Mouse (Mus musculus) heart, embryonic 15.5 days (tissue): ENCODE results near the gene Uck2. TPM values are rescaled to one million over a fixed set of nuclear protein-coding genes. Genes with fewer than 3 reads are reported as not detected.
A peak's percentile ranks its signal among the peaks of the same experiment; 100 is the strongest.

Source experiments
- ATAC-seq: fragments of 200-750 bp; cut with Nextera tagmentation; replicated peaks from 2 replicates; pipeline ENCODE4 v1.8.0; 2017; ENCODE audit warnings: low read depth, moderate TSS enrichment; ENCODE audit not compliant: insufficient number of reproducible peaks, insufficient read depth, low FRiP score
- H3K27ac ChIP-seq: fragments of 300-500 bp; sonication (generic); 2 replicates; pipeline ENCODE4 v1.5.1; 2015; ENCODE audit warnings: mild to moderate bottlenecking, inconsistent platforms
- H3K27me3 ChIP-seq: fragments of 300-500 bp; sonication (generic); 2 replicates; pipeline ENCODE4 v1.6.1; 2015; ENCODE audit warnings: inconsistent platforms
- H3K36me3 ChIP-seq: fragments of 300-500 bp; sonication (generic); 2 replicates; pipeline ENCODE4 v1.6.1; 2015; ENCODE audit warnings: mild to moderate bottlenecking, inconsistent platforms
- H3K4me1 ChIP-seq: fragments of 300-500 bp; sonication (generic); replicated peaks from 2 replicates; pipeline ENCODE4 v1.6.1; 2015; ENCODE audit warnings: inconsistent platforms
- H3K4me2 ChIP-seq: fragments of 300-500 bp; sonication (generic); 2 replicates; pipeline ENCODE4 v1.6.1; 2015; ENCODE audit warnings: inconsistent platforms, mild to moderate bottlenecking, moderate library complexity
- H3K4me3 ChIP-seq: fragments of 300-500 bp; sonication (generic); 2 replicates; pipeline ENCODE4 v1.5.1; 2015; ENCODE audit warnings: mild to moderate bottlenecking, inconsistent platforms
- H3K9ac ChIP-seq: fragments of 300-500 bp; sonication (generic); 2 replicates; pipeline ENCODE4 v1.6.1; 2015; ENCODE audit warnings: mild to moderate bottlenecking, inconsistent platforms
- H3K9me3 ChIP-seq: fragments of 300-500 bp; sonication (generic); replicated peaks from 2 replicates; pipeline ENCODE4 v1.6.1; 2016; ENCODE audit warnings: inconsistent platforms
- WGBS: fragments of 180-500 bp; shearing (Covaris S2); methylation state at CpG from one replicate; pipeline ENCODE4 v1.1.7; 2015; ENCODE audit warnings: mixed read lengths; 5-methylcytosine and 5-hydroxymethylcytosine counted together
- polyA plus RNA-seq: library from polyadenylated mRNA; unstranded; fragments of >200 nt; fragmentation: Nextera tagmentation; extraction: Ambion mirVana; gene quantifications from 2 replicates; pipeline ENCODE4 v1.2.1, GENCODE M21; 2015

The Uck2 gene
- polyA plus RNA-seq, 1 experiment from 2014 or later, result 42.3 TPM

DNA sequence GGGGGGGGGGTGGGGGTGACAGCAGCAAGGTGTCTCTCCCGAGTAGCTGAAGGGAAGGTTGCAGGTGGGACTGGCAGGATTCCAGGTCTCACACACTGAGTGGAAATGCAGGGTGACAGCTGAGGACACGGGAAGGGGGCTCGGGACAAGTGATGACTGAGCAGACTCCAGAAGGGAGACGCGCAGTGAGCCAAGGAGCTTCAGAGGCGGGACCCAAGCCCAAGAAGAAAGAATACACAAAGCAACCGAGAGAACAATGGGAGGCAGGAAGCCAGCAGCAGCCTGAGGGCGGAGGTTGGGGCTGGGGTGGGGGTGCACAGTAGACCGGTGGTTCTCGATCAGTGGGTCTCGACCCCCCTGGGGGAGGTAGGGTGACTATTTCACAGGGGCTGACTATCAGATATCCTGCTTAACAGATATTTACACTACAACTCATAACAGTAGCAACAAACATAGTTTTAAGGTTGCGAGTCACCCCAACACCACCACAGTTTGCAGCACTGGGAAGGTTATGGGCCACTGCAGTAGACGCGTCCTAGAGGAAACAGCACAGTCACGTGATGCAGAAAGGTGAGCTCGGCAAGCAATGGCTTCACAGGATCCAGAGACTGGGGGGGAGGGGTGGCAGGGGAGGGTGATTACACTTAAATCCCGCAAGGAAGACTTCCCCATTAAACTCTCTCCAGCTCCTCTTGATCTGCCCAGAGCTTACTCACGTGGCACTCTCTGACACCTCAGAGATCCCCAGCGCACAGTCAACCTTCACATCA is 14.6 kb downstream of the Uck2 start:
- peak; percentile 44 for ATAC-seq
- WGBS, result 13% methylated on average over 19 of the region's 19 CpGs
- Histone ChIP-seq H3K4me1 (peaks cover 61% of the 10 kb centered on the region), H3K9ac (0 out of 2 replicates have a peak overlapping the region, but pooled peaks have one; percentile 25), H3K36me3 (no peaks in the 10 kb centered on the region), H3K4me2 (peak overlapping the region; percentile 68), H3K27ac (peak overlapping the region; percentile 96), H3K27me3 (no peaks in the 10 kb centered on the region), H3K4me3 (peak overlapping the region; percentile 31), H3K9me3 (no peaks in the 10 kb centered on the region)

DNA sequence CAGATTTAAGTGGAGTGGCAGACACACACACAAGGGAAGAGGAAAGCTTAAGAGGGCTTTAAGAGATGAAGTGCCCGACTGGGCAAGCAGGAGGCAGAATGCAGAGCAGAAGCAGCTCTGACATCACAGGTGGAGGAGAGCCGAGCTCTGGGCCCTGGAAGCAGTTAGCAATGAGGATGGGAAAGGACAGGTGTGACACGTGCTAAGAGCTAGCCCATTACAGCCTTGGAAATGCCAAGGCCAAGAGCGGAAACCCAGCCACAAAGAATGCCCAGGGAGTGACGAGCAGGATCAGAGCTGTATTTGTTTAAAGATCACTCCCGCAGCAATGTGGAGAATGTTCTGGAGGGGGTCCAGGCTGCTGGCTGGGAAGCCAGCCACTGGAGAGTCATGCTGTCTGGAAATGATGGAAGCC is 15.3 kb downstream of the Uck2 start:
- Histone ChIP-seq H3K27me3 (no peaks in the 10 kb centered on the region), H3K4me2 (peak overlapping the region; percentile 68), H3K4me1 (peaks cover 66% of the 10 kb centered on the region), H3K9me3 (no peaks in the 10 kb centered on the region), H3K4me3 (peak overlapping the region; percentile 31), H3K27ac (peak overlapping the region; percentile 96), H3K36me3 (no peaks in the 10 kb centered on the region), H3K9ac (peak overlapping the region; percentile 20; the same call in 1 of the 2 replicates)
- 6% methylated on average over 6 of the region's 6 CpGs for WGBS
- ATAC-seq, result peak; percentile 76

GRCm38 (mm10) chr1:167269350-167269811 is 15.7 kb downstream of the Uck2 start:
- H3K27me3 ChIP-seq, result no peaks in the 10 kb centered on the region
- no peaks in the 10 kb centered on the region for H3K36me3 ChIP-seq
- H3K4me2 ChIP-seq, result peak overlapping the region; percentile 68
- peak overlapping the region; percentile 31 for H3K4me3 ChIP-seq
- peaks cover 63% of the 10 kb centered on the region for H3K4me1 ChIP-seq
- peak overlapping the region; percentile 20; the same call in 1 of the 2 replicates for H3K9ac ChIP-seq
- whole genome bisulfite sequencing, result 14% methylated on average over 14 of the region's 14 CpGs
- H3K9me3 ChIP-seq, result no peaks in the 10 kb centered on the region
- peak; percentile 33; the same call in 1 of the 2 replicates for ATAC-seq
- H3K27ac ChIP-seq, result peak overlapping the region; percentile 96

DNA sequence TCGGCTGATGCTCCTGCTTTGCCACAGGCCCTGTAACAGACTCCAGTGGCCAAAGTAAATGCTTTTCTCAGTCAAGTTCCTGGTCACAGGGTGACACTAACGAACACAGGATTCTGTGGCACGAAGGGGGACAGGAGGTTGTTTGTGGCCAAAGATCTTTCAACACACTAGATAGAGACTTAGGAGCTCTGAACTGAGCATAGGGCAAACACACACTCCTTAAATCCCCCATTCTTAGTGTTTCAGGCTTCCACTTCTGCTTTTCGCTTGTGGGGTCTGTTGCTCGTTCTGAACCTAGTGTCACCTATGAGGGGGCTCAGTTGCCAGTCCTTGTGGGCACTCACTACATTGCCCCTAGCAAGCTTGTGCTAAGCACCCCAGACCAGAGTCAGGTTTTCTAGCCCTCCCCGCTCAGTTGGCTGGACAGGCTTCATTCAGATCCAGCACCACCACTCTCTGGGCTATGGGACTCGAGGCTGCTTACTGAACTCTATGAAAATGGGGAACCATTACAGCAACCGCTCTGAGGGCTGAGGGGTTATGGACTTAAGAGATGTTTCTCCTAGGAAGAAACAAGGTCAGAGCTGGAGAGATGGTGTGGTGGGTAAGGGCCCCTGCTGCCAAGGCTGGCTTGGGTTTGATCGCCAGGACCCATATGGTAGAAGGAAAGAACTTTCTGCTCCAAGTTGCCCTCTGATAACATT is 16.6 kb downstream of the Uck2 start:
- Histone ChIP-seq H3K27ac (peak overlapping the region; percentile 96), H3K4me1 (peaks cover 57% of the 10 kb centered on the region), H3K36me3 (no peaks in the 10 kb centered on the region), H3K9ac (peak overlapping the region; percentile 11; the same call in 1 of the 2 replicates), H3K4me3 (no peak overlapping the region), H3K9me3 (no peaks in the 10 kb centered on the region), H3K4me2 (peak overlapping the region; percentile 68; the same call in 1 of the 2 replicates), H3K27me3 (no peaks in the 10 kb centered on the region)
- 71% methylated on average over 9 of the region's 9 CpGs for WGBS
- no peak for ATAC-seq

GRCm38 (mm10) chr1:167266720-167267119 is 18.4 kb downstream of the Uck2 start:
- H3K4me1 ChIP-seq, result peaks cover 63% of the 10 kb centered on the region

GRCm38 (mm10) chr1:167265366-167265765 is 19.8 kb downstream of the Uck2 start:
- Histone ChIP-seq H3K9me3 (no peaks in the 10 kb centered on the region), H3K4me3 (no peak overlapping the region), H3K9ac (no peak overlapping the region), H3K4me2 (no peak overlapping the region), H3K36me3 (no peaks in the 10 kb centered on the region), H3K27ac (no peak overlapping the region), H3K27me3 (no peaks in the 10 kb centered on the region), H3K4me1 (peaks cover 55% of the 10 kb centered on the region)
- 79% methylated on average over 4 of the region's 4 CpGs for WGBS
- ATAC-seq, result no peak

More at GRCm38 (mm10) chr1:167266720-167267119, 18.4 kb downstream of the Uck2 start:
- Histone ChIP-seq H3K27me3 (no peaks in the 10 kb centered on the region), H3K4me2 (no peak overlapping the region), H3K36me3 (no peaks in the 10 kb centered on the region), H3K27ac (no peak overlapping the region), H3K4me3 (no peak overlapping the region), H3K9ac (no peak overlapping the region), H3K9me3 (no peaks in the 10 kb centered on the region)
- 76% methylated on average over 3 of the region's 3 CpGs for WGBS
- ATAC-seq, result no peak

- no peak overlapping the region for H3K9ac ChIP-seq
- no peaks in the 10 kb centered on the region for H3K9me3 ChIP-seq
- no peak overlapping the region for H3K4me3 ChIP-seq
- 48% methylated on average over 10 of the region's 10 CpGs for WGBS
- H3K27ac ChIP-seq, result no peak overlapping the region
- ATAC-seq, result no peak
- H3K27me3 ChIP-seq, result no peaks in the 10 kb centered on the region
- no peaks in the 10 kb centered on the region for H3K36me3 ChIP-seq
- no peak overlapping the region for H3K4me2 ChIP-seq
- H3K4me1 ChIP-seq, result peaks cover 42% of the 10 kb centered on the region
Measured at GRCm38 (mm10) chr1:167262489-167263041, 22.6 kb downstream of the Uck2 start.

- no peaks in the 10 kb centered on the region for H3K9me3 ChIP-seq
- H3K4me1 ChIP-seq, result peaks cover 47% of the 10 kb centered on the region
- H3K9ac ChIP-seq, result no peak overlapping the region
- H3K27me3 ChIP-seq, result no peaks in the 10 kb centered on the region
- no peaks in the 10 kb centered on the region for H3K36me3 ChIP-seq
- no peak; the same call in 1 of the 2 replicates for ATAC-seq
- no peak overlapping the region for H3K4me3 ChIP-seq
- no peak overlapping the region for H3K4me2 ChIP-seq
- WGBS, result 77% methylated on average over 11 of the region's 11 CpGs
- H3K27ac ChIP-seq, result no peak overlapping the region
Measured at GRCm38 (mm10) chr1:167261750-167262149, 23.4 kb downstream of the Uck2 start.

DNA sequence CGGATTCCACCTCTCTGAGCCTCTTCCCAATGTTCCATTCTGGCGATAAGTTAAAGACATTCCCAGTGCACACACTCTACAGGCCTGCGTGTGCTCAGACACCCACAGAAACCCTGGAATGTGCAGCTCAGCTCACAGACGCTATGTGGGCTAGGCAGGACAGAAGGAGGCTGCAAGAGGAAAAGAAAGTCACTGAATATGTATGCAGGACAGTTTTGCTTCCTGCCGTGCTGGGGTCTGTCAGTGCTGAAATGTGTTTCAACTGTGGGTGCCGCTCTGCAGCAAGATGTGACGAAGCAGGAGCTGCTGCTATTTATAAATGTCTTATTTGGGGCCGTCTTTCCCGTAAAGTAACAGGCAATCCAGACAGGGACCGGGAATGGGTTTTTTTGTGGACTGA is 25.4 kb downstream of the Uck2 start:
- Histone ChIP-seq H3K27me3 (no peaks in the 10 kb centered on the region), H3K36me3 (no peaks in the 10 kb centered on the region), H3K27ac (peak overlapping the region; percentile 40), H3K4me3 (peak overlapping the region; percentile 2; the same call in 1 of the 2 replicates), H3K9ac (no peak overlapping the region), H3K4me2 (peak overlapping the region; percentile 48), H3K9me3 (no peaks in the 10 kb centered on the region), H3K4me1 (peaks cover 44% of the 10 kb centered on the region)
- ATAC-seq, result no peak; the same call in 1 of the 2 replicates
- WGBS, result 18% methylated on average over 10 of the region's 10 CpGs

- Histone ChIP-seq H3K4me3 (no peak overlapping the region), H3K27ac (no peak overlapping the region), H3K27me3 (no peaks in the 10 kb centered on the region), H3K9me3 (no peaks in the 10 kb centered on the region), H3K4me2 (no peak overlapping the region), H3K9ac (no peak overlapping the region), H3K36me3 (no peaks in the 10 kb centered on the region), H3K4me1 (peaks cover 30% of the 10 kb centered on the region)
- no peak for ATAC-seq
- WGBS, result 68% methylated on average over 15 of the region's 15 CpGs
Measured at GRCm38 (mm10) chr1:167256724-167257302, 28.3 kb downstream of the Uck2 start.

- no peak overlapping the region for H3K27ac ChIP-seq
- H3K9ac ChIP-seq, result no peak overlapping the region
- WGBS, result 93% methylated on average over 12 of the region's 12 CpGs
- no peaks in the 10 kb centered on the region for H3K27me3 ChIP-seq
- no peak overlapping the region for H3K4me2 ChIP-seq
- peaks cover 20% of the 10 kb centered on the region for H3K4me1 ChIP-seq
- no peak overlapping the region for H3K4me3 ChIP-seq
- ATAC-seq, result no peak
- H3K9me3 ChIP-seq, result no peaks in the 10 kb centered on the region
- H3K36me3 ChIP-seq, result no peaks in the 10 kb centered on the region
Measured at GRCm38 (mm10) chr1:167253579-167253978, 31.5 kb downstream of the Uck2 start.
